Mouse (Mus musculus): ENCODE results near the gene Epas1.

DNA sequence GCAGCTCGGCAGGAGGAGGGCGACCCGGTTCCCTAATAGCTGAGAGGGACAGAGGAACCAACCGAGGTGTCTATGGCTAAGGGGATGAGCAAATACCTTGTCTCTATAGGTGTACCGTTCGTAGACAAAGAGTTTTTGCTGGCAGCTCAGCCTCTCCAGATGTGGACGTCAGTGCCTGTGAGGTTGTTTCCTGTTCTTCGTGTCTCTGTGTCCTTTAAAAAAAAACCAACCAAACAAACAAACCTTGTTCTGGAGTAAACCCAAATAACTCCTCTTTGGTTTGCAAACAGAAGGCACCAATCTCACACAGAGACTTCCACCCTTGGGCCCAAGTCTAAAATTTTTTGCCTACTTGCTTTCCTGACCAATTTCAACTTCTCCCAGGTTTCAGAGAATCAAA, 43.1 kb upstream of the Epas1 start:
- no peak for TF ChIP-seq CTCF (IDR thresholded peaks at IDR 0.05; ENCODE audit: low read depth)
- no peak for TF ChIP-seq EP300 (IDR thresholded peaks at IDR 0.05; ENCODE audit: low read depth)

All from liver, embryonic 14.5 days (tissue).